Mouse (Mus musculus): ENCODE measurements around the gene Phf19. TPM values are rescaled to one million over a fixed set of nuclear protein-coding genes. Genes with fewer than 3 reads are reported as not detected.

Phf19 gene
- total RNA-seq, 1 experiment, result 3.7 TPM

- DNase-seq (ENCODE audit: low read depth, low spot score), result peak; percentile 99
- TF ChIP-seq ZNF384 (IDR thresholded peaks at IDR 0.05; ENCODE audit: low read depth, low read length) (no peak), ZC3H11A (IDR thresholded peaks at IDR 0.05; ENCODE audit: borderline replicate concordance, low read depth, low read length) (no peak), CHD2 (IDR thresholded peaks at IDR 0.05; ENCODE audit: low read depth, low read length) (peak; percentile 100), HCFC1 (IDR thresholded peaks at IDR 0.05; ENCODE audit: borderline replicate concordance, insufficient read depth, low read length) (peak; percentile 71)
- Histone ChIP-seq H3K9ac (ENCODE audit: insufficient read depth, low read depth, low read length, poor library complexity, severe bottlenecking) (peak overlapping the region; percentile 98), H3K9me3 (ENCODE audit: control insufficient read depth, insufficient read depth, low read depth, low read length) (no peaks in the 10 kb centered on the region), H3K4me3 (ENCODE audit: insufficient read depth in 1 of 2, low read depth in 1 of 2, low read length in 2 of 2, poor library complexity in 1 of 2, severe bottlenecking in 1 of 2) (peak overlapping the region; percentile 72 to 92), H3K27ac (ENCODE audit: insufficient read depth, low read depth, low read length, poor library complexity, severe bottlenecking) (peak overlapping the region; percentile 53; the same call in 1 of the 2 replicates), H3K36me3 (ENCODE audit: control insufficient read depth, insufficient read depth, low read length, poor library complexity, severe bottlenecking) (peaks cover 3% of the 10 kb centered on the region; the same call in 1 of the 2 replicates), H3K4me1 (ENCODE audit: control insufficient read depth in 2 of 2, insufficient read depth in 2 of 2, low read length in 2 of 2, poor library complexity in 1 of 2) (peaks cover 2 to 5% of the 10 kb centered on the region in 2 experiments; a peak in 1 of 4 replicates)
- in situ Hi-C loops (cut with MboI; ENCODE audit: low sequenced_read_pairs in 2 of 2, unreplicated experiment in 2 of 2), result no loop called here
These were observed 43.0 kb downstream of the Phf19 start for GRCm38 (mm10) chr2:34870520-34871474.

- TF ChIP-seq CHD2 (IDR thresholded peaks at IDR 0.05; ENCODE audit: low read depth, low read length) (no peak), MAFK (IDR thresholded peaks at IDR 0.05; ENCODE audit: insufficient read depth, low read depth, low read length) (peak; percentile 56; the same call in 1 of the 2 replicates)
- H3K36me3 ChIP-seq (ENCODE audit: control insufficient read depth, insufficient read depth, low read length, poor library complexity, severe bottlenecking), result peaks cover 10% of the 10 kb centered on the region
- H3K27ac ChIP-seq (ENCODE audit: insufficient read depth, low read depth, low read length, poor library complexity, severe bottlenecking), result no peak overlapping the region
- in situ Hi-C loops (cut with MboI; ENCODE audit: low sequenced_read_pairs in 2 of 2, unreplicated experiment in 2 of 2), result no loop called here
- peaks cover 0 to 5% of the 10 kb centered on the region in 2 experiments; a peak in 1 of 4 replicates for H3K4me1 ChIP-seq (ENCODE audit: control insufficient read depth in 2 of 2, insufficient read depth in 2 of 2, low read length in 2 of 2, poor library complexity in 1 of 2)
- H3K4me3 ChIP-seq (ENCODE audit: insufficient read depth in 1 of 2, low read depth in 1 of 2, low read length in 2 of 2, poor library complexity in 1 of 2, severe bottlenecking in 1 of 2), result peak overlapping the region; percentile 60 to 72
- H3K9ac ChIP-seq (ENCODE audit: insufficient read depth, low read depth, low read length, poor library complexity, severe bottlenecking), result peak overlapping the region; percentile 67
- H3K9me3 ChIP-seq (ENCODE audit: control insufficient read depth, insufficient read depth, low read depth, low read length), result no peaks in the 10 kb centered on the region
- no peak for DNase-seq (ENCODE audit: low read depth, low spot score)
These were observed 44.1 kb downstream of the Phf19 start for GRCm38 (mm10) chr2:34869680-34870079.

DNA sequence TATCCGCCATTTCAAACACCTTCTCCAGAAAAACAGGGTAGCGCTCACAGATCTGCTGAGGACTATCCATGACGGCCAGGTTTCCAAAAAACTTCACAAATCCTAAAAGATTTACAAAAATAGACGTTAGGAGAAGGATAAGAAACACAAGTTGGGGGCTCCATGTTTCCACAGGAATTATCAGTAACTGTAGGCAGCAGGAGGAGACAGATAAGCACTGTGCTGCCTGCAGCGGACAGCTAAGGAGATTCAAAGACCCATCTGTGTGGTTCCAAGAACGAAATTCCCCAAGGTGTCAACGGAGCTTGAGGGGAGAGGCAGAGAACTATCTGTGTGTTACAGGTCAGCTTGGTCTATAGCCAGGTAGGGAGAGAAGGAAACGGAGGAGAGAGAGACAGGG is 56.1 kb downstream of the Phf19 start:
- TF ChIP-seq CHD2 (IDR thresholded peaks at IDR 0.05; ENCODE audit: low read depth, low read length) (no peak), ZC3H11A (IDR thresholded peaks at IDR 0.05; ENCODE audit: borderline replicate concordance, low read depth, low read length) (no peak), MAFK (IDR thresholded peaks at IDR 0.05; ENCODE audit: insufficient read depth, low read depth, low read length) (no peak), ZNF384 (IDR thresholded peaks at IDR 0.05; ENCODE audit: low read depth, low read length) (no peak), HCFC1 (IDR thresholded peaks at IDR 0.05; ENCODE audit: borderline replicate concordance, insufficient read depth, low read length) (no peak)
- Histone ChIP-seq H3K36me3 (ENCODE audit: control insufficient read depth, insufficient read depth, low read length, poor library complexity, severe bottlenecking) (peaks cover 55% of the 10 kb centered on the region), H3K4me3 (ENCODE audit: insufficient read depth in 1 of 2, low read depth in 1 of 2, low read length in 2 of 2, poor library complexity in 1 of 2, severe bottlenecking in 1 of 2) (no peak overlapping the region), H3K4me1 (ENCODE audit: control insufficient read depth in 2 of 2, insufficient read depth in 2 of 2, low read length in 2 of 2, poor library complexity in 1 of 2) (no peaks in the 10 kb centered on the region), H3K27ac (ENCODE audit: insufficient read depth, low read depth, low read length, poor library complexity, severe bottlenecking) (no peak overlapping the region), H3K9ac (ENCODE audit: insufficient read depth, low read depth, low read length, poor library complexity, severe bottlenecking) (no peak overlapping the region), H3K9me3 (ENCODE audit: control insufficient read depth, insufficient read depth, low read depth, low read length) (no peaks in the 10 kb centered on the region)
- DNase-seq (ENCODE audit: low read depth, low spot score), result no peak
- in situ Hi-C loops (cut with MboI; ENCODE audit: low sequenced_read_pairs in 2 of 2, unreplicated experiment in 2 of 2), result no loop called here

DNA sequence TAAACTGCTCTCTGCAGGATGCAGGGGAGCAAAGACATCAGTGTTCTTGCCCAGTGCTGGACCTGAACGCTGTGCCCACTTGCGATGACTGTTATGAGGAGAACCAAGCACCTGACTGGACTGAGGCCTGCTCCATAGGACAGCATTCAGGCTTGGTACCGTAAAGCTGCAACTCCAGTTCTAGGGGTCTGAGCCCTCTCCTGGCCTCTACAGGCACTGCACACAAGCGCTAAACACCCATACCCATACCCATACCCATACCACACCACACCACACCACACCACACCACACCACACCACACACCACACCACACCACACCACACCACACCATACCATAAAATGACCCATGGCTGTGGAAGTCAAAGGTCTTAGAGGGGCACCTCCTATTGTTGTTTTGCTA is 58.6 kb downstream of the Phf19 start:
- Histone ChIP-seq H3K27ac (ENCODE audit: insufficient read depth, low read depth, low read length, poor library complexity, severe bottlenecking) (no peak overlapping the region), H3K4me3 (ENCODE audit: insufficient read depth in 1 of 2, low read depth in 1 of 2, low read length in 2 of 2, poor library complexity in 1 of 2, severe bottlenecking in 1 of 2) (no peak overlapping the region), H3K9ac (ENCODE audit: insufficient read depth, low read depth, low read length, poor library complexity, severe bottlenecking) (no peak overlapping the region), H3K4me1 (ENCODE audit: control insufficient read depth in 2 of 2, insufficient read depth in 2 of 2, low read length in 2 of 2, poor library complexity in 1 of 2) (no peaks in the 10 kb centered on the region), H3K9me3 (ENCODE audit: control insufficient read depth, insufficient read depth, low read depth, low read length) (no peaks in the 10 kb centered on the region), H3K36me3 (ENCODE audit: control insufficient read depth, insufficient read depth, low read length, poor library complexity, severe bottlenecking) (peaks cover 57% of the 10 kb centered on the region)
- DNase-seq (ENCODE audit: low read depth, low spot score), result no peak
- TF ChIP-seq MAFK (IDR thresholded peaks at IDR 0.05; ENCODE audit: insufficient read depth, low read depth, low read length) (no peak), ZC3H11A (IDR thresholded peaks at IDR 0.05; ENCODE audit: borderline replicate concordance, low read depth, low read length) (no peak), HCFC1 (IDR thresholded peaks at IDR 0.05; ENCODE audit: borderline replicate concordance, insufficient read depth, low read length) (no peak), CHD2 (IDR thresholded peaks at IDR 0.05; ENCODE audit: low read depth, low read length) (no peak), ZNF384 (IDR thresholded peaks at IDR 0.05; ENCODE audit: low read depth, low read length) (no peak)
- in situ Hi-C loops (cut with MboI; ENCODE audit: low sequenced_read_pairs in 2 of 2, unreplicated experiment in 2 of 2), result no loop called here

All from ES-E14 (cell line).